Mouse (Mus musculus) mouse embryonic stem cell (cell line): ENCODE measurements around the gene Dcst2.

Experiments
- in situ Hi-C, 2 experiments: fragments of 300-500 bp; cut with MboI; formaldehyde crosslinking; loops; 1 replicate in 1 of 2; 3 replicates in 1 of 2; pipeline ENCODE4 v1.14.3; 2019 to 2020; ENCODE audit warnings: low sequenced_read_pairs in 2 of 2, low pct_unique_long_range_greater_than_20kb in 1 of 2, mixed read lengths in 1 of 2; ENCODE audit not compliant: unreplicated experiment in 1 of 2

Gene Dcst2

DNA sequence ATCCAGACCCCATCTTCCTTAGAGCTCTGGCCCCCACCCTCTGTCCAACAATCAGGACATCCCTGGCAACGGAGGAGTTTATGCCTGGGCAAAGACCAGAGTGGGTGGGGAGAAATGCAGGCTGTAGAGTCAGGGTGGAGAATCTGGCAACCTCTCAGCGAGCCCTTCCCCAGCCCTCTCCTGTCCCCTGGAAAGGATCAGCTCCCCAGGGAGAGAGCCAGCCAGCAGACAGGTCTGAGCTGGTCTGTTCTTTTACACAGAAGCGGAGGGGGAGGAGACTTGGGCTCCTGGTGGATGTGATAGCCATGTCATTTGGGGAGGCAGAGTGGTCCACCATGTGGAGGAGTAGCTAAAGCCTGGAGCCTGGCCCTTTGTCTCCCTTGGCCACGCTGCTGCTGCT, 33.2 kb upstream of the Dcst2 start:
- in situ Hi-C loops: no loop called here

DNA sequence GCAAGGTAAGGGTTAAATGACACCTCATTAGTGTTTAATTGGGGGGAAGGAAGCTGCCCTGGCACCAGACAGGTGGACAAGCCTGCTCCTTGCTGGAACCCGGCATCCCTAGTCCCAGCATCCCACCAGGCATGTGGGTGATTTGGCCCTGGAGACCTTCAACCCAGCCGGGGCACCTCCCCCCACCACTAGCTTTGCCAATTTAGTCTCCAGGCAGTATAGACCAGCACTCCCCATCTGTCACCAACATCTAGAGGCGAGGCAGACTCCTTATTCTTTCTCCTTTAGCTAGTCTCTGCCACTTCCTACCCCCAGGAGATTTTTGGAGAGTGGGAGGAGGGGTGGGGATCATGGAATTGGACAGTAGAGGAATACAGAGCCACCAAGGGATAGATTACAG, 31.4 kb upstream of the Dcst2 start:
- in situ Hi-C loops: no loop called here

DNA sequence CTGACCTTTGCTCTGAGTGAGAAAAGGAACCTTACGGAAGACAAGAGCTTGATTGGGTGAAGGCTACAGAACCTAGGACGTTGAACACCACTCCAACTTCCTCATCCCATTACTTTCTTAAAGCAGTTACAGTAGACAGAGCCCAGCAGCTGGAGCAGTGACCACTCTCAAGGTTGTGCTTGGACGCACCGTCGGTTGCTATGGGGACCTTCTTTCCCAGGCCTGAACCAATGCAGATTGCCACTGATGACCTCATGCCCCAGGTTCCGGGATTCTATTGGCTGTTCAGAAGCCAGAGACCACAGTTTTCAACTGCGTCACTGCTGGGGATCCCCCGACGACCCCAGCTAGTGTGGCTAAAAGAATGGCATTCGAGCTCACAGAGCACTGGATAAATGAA, 30.8 kb upstream of the Dcst2 start:
- in situ Hi-C loops: no loop called here

DNA sequence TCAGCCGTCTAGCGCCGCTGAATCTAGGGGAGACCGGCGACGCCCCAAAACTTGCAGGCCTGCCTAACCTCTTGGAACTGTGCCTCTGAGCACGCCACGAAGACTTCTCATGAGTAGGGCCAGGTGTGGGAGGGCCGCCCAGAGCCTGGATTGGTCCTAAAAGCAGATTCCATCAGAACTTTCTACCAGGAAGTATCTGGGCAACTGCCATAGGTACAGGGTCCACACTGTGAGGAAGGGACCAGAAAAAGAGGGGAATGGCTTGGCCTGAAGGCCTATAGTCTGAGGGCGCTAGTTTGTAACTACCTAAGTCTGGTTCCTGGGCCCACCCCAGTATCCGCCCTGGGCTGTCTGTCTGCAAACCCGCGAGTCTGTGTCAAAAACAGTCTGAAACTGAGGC, 30.2 kb upstream of the Dcst2 start:
- in situ Hi-C loops: no loop called here

DNA sequence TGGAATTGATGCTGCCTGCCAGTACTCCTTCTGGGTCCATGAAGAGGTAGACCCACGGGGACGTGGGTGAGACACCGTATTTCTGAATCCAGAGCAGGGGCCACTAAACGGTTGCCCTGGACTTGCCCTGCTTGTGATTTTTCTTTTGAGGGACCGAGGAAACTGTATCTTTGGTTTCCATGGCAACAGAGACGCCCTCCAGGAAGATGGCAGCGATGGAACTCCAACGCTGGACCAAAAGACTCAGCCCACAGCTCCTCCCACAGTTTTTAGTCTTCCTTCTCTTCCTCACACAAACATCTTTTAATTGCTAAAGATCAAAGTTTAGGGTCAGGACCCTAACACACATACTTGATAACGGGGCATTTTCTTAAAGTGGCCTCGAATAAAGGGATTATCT, 29.8 kb upstream of the Dcst2 start:
- in situ Hi-C loops: no loop called here

DNA sequence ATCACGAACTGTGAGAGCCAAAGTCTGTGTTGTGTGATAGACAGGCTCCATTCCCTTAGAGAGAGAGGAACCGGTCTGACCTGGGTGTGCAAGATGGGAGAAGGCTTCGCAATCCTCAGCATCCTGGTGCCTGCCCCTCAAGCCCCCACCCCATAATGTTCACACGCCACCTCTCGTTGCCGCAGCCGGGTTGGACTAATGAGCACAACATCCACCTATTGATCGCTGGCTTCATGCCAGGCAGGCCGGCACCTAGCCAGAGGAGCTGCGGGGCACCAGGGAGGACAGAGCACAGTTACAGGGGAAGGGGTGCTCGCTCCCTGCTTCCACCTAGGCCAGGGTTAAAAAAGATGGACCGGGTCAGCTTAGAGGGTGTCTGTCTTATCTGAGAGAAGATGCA, 29.3 kb upstream of the Dcst2 start:
- in situ Hi-C loops: no loop called here

DNA sequence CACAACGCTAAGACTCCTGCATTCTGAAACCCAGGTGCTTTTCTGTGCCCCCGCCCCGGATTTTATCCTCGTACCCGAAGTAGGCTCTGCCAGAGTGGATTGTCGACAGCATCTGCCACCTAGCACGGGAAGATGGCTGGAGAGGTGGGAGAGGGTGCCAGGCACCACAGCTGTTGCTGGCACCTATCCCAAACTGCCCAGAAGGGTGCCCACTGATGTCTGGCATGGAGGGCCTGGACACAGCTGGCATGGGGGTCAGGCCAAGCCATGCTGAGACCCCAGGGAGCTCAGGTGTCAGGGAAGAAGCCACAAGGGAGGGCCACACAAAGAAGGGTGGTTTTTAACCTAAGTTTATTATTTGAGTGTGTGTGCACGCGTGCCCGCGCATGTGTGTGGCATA, 28.7 kb upstream of the Dcst2 start:
- in situ Hi-C loops: no loop called here

DNA sequence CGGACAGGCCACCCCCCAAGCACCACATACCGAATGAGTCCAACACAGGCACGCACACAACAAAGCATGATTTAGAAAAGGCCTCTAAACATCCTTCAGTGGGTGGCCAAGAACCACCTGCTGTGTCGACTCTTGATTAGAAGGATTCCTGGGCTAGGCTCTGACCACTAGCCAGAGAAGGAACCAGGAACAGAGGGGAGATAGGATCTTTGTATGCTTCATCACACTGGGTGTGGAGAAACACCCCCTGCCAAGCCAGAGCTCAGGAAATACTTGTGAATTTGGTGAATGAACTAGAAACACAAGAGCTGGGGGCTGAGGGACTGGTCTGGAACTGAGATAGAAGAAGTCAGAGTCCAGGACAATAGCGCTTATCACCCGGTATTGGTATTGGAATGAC, 25.2 kb upstream of the Dcst2 start:
- in situ Hi-C loops: no loop called here

DNA sequence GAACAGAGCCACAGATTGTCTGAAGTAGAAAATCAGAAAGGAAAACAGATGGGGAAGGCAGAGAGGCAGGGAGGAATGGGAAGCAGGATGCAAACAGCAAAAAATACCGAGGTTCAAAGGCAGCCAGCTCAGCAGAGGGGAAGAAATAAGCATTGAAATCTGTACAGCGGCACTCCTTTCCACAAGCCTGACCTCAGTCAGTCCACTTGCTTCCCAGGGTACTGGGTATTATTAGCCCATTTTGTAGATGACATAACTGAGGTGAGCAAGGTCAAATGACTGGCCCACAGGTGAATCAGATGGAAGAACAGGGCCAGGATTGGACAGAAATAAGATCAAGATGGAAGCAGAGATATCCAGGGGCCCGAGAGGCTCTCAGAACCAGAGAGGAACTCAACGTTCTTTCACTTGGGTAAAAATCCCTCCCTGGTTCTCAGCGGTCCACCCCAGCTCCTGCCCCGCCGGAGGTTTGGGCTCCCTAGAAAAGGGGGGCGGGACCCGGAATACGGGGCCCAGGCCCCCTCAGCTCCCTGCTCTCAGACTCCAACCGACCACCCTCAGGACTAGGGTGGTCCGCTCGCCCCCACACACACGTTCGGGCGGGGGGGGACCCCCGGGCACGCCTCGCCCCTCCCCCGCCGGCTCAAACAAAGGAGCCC, 24.6 kb upstream of the Dcst2 start:
- in situ Hi-C loops: no loop called here

DNA sequence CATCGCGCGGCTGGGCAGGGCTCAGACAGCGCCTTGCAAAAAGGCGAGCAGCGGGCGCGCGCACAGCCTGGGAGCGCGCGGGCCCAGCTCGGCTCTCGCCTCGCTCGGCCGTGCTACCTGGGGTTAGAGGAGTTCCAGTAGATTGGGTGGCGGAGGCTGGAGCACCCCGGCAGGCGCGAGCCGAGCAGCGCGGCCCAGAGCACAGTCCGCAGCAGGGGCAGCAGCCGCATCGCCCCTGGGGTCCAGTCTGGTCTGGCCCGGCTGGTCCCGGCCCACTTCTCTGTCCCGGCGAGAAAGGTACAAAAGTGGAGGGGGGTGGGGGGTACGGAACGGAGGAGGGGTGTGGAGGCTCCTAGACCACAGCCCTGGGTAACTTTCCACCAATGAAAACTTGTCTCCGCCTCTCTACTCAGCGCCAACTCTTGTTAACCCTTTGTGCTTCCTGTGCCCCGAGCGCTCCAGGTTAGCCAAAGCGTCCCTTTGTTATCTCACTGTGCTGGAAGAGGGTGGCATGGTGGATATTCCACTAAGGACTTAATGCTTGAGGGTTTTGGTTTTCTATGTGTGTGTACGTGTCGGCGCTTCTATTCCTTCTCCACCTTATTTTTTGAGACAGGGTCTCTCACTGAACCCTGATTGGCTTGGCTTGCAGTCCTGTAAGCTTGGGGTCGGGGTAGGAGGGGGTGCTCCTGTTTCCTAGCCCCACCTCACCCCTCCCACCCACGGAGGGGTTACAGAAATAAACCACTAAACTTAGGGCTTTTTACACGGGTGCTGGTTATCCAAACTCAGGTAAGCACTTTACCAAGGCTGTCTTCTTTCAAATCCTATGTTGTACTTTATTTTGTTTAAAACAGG, 23.8 kb upstream of the Dcst2 start, which contains the start of gene Efna4:
Gene Efna4, minus strand, starts transcription at position 308 of the 858 bp plus-strand sequence.
- in situ Hi-C loops: no loop called here

DNA sequence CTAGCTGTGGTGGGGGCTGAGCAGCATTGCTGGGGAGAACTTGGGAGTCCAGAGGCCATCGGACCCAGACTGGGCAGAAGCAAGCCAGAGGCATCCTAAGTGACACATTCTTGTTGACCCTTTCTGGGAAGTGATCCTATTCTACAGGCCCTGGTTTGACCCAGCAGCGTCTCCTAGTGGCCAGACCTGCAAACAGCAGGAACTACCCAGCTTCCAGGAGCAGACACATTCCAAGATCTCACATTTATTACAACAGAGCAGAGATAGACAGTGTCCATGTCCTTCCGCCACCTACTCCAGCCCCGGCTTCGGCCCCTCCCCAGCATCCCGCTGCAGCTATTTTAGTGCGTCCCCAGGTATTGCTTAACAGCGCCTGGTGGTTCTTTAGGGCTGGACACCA, 22.4 kb upstream of the Dcst2 start:
- in situ Hi-C loops: no loop called here

DNA sequence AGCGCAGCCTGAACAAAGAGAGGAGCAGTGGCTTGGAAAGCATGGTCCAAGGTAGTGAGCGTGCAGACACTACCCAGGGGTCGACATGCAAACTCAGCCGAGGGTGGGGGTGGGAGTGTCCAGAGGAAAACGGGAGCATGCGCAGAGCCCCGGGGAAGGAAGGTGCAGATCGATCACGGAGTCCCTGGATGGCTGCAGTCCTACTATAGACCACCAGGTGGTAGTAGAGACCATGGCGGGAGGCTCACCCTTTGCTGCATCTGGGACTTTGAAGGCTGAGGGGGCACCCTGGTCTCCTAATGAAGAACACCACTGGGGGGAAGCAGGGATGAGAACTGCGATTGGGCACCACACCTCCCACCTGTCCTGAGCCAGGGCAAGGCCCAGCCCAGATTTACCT, 21.3 kb upstream of the Dcst2 start:
- in situ Hi-C loops: loop anchor here in 1 of 2 experiments (10.0 kb wide), 1 partner anchor 144 kb away; no protein-coding TSS in a partner anchor

DNA sequence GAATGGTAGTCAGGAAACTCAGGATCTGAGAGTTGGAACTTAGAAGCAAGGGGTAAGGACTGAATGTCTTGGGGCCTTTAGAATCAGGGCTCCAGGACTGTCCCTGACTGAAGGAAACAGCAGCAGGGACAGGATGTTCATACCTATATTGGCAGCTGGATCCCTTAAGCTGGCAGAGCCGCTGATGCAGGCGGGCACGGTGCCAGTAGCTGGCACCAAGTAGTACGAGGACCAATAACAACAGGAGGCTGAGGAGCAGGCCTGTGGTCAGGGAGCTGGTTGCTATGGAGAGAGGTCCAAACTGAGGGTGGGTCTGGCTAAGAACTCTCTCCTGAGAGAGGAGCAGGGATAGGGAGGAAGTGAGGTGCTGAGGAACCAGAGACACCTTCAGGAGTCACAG, 20.0 kb upstream of the Dcst2 start:
- in situ Hi-C loops: loop anchor here in 1 of 2 experiments (10.0 kb wide), 1 partner anchor 143 kb away; no protein-coding TSS in a partner anchor

DNA sequence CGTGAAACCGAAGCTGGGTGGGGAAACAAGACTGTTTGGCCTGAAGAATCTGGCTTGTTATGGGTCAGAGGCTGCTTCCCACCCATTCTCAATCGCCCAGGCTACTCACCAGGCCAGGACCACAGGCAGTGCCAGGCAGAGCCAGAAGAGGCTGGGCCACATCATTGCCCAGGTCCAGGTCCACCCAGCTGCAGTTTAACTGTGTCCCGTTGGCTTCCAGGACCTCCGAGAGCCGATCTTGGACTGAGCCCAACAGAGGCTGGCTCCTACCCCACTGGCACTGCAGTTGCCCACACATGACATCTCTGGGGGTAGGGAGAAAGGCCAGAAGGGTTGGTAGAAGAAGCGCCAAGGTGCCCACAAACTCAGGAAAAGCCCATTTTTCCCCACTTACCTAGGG, 18.5 kb upstream of the Dcst2 start:
- in situ Hi-C loops: loop anchor here in 1 of 2 experiments (10.0 kb wide), 1 partner anchor 142 kb away; no protein-coding TSS in a partner anchor

DNA sequence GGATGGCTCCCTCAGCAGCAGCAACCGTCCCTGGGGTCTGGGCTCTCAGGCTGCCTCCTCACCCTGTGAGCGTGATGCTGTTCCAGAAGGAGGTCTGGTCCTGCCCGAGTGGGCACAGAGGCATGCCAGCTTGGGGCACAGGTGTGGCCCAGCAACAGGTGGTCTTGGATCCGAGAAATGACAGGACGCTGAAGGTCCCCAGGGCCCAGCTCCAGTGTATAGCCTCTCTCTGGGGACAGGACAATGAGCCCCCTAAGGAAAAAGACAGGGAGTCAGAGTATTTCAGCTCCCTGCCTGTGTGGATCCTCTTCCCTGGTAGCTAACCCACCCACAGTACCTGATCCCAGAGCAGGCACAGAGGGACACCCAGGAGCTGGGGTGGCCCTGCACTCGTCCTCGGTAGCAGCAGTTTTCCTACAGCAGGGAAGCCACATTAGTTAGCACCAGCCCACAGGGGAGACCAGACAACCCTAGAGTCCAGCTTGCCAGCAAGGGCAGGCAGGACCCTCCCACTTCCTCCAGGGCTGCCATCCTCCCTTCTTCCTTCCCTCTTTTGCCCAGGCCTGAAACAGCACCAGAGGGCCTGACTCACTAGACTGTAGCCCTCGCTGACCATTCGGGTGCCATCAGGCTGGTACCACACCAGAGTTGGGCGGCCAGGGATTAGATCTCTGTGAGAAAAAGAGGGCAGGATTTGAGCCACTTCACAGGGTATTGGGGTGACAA, 14.8 kb upstream of the Dcst2 start:
- in situ Hi-C loops: loop anchor here in 1 of 2 experiments (10.0 kb wide), 1 partner anchor 138 kb away; no protein-coding TSS in a partner anchor

DNA sequence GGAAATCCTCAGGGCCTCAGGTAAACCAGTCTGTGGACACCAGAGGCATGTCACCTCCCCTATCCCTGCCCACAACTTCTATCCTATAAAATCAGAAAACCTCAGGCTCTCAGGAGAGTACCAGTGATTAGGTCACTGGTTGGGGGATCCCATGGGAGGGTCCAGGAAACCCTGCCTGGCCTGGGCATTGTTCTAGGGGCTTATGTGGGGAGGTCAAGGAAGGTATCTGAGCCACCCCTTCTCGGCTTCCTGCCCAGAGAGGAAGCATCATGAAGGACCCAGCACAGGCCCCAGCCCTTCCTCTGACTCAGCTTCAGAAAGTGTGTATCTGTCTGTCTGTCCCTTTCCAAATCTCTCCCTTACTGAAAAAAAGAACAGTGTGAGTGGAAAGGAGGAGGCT, 13.9 kb upstream of the Dcst2 start:
- in situ Hi-C loops: loop anchor here in 1 of 2 experiments (10.0 kb wide), 1 partner anchor 137 kb away; no protein-coding TSS in a partner anchor

DNA sequence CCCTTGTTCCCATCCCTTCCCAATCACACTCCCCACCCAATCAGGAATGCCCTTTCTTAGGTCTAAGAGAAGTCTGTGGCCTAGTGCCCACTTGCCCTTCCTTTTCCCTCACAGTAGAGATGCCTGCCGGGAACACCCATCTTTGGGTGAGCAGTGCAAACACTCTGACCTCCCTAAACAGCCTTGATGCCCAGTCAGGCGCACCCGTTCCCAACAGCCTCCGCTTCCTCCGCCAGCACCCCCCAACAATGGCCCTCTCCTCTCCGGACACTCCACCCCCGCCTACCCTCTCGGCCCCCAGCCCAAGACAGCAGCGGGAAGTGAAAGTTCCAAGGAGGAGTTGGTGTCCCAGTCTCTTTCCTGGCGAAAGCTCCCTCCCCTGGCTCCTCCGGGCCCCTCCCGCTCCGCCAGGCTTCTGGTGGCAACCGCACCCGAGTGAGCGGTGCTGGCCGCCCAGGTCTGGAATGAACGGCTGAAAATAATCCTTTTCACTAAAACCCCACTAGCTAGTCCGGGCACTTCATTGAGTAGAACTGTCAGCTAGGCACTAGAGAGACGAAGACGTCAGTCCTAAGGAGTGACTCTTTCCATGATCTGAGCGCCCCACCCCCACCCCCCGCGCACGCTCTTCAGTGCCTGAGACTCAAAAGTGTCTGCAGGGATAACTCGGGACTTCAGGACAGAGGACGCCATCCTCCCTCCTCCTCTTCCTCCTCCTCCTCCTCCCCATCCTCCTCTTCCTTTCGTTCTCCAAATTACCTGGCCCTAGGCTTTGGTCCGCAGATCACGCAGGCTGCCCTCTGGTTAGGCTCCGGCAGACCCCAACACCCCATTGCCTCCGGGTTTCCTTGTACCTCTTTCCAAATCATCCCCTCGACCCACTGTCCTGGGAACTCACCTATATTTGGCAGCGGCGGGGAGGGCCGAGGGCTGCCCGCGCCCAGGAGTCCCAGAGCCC, 12.6 kb upstream of the Dcst2 start:
- in situ Hi-C loops: loop anchor here in 1 of 2 experiments (10.0 kb wide), 1 partner anchor 136 kb away; no protein-coding TSS in a partner anchor
